Mouse (Mus musculus) embryonic fibroblast, embryonic 13.5 days (primary cell): ENCODE measurements around the gene Lmna. TPM values are rescaled to one million over a fixed set of nuclear protein-coding genes. Genes with fewer than 3 reads are reported as not detected.

ENCODE experiments used
- H3K27ac ChIP-seq: 2 replicates; pipeline ENCODE4 v1.5.1; 2012; ENCODE audit warnings: low read length, control low read depth, inconsistent platforms; ENCODE audit not compliant: insufficient read depth
- H3K4me1 ChIP-seq: 2 replicates; pipeline ENCODE4 v1.6.1; 2011; ENCODE audit warnings: low read length; ENCODE audit not compliant: control insufficient read depth, insufficient read depth
- H3K4me3 ChIP-seq: 2 replicates; pipeline ENCODE4 v1.5.1; 2011; ENCODE audit warnings: mild to moderate bottlenecking, control low read depth, low read length; ENCODE audit not compliant: insufficient read depth
- CTCF ChIP-seq: IDR thresholded peaks from 2 replicates; pipeline ENCODE4 v1.5.1; 2011; ENCODE audit warnings: mild to moderate bottlenecking, control low read depth, low read length, moderate library complexity, borderline replicate concordance; ENCODE audit not compliant: insufficient read depth
- POLR2A ChIP-seq: IDR thresholded peaks from 2 replicates; pipeline ENCODE4 v1.6.1; 2011; ENCODE audit warnings: low read depth, mild to moderate bottlenecking, control low read depth, low read length, moderate library complexity
- polyA plus RNA-seq: library from polyadenylated mRNA; stranded (reverse); fragments of >200 nt; gene quantifications from 2 replicates; pipeline ENCODE4 v1.2.4, GENCODE M21; 2011; ENCODE audit warnings: low read depth; ENCODE audit not compliant: missing spikeins, insufficient read length

Gene Lmna
- polyA plus RNA-seq, 1 experiment, result 401 TPM

- Histone ChIP-seq H3K4me3 (no peak overlapping the region), H3K27ac (no peak overlapping the region), H3K4me1 (no peaks in the 10 kb centered on the region; the same call in 1 of the 2 replicates)
- TF ChIP-seq POLR2A, result no peak
- no peak for TF ChIP-seq CTCF
Observed at GRCm38 (mm10) chr3:88480679-88481078, 29.1 kb downstream of the Lmna start.

GRCm38 (mm10) chr3:88479828-88480227, 29.9 kb downstream of the Lmna start:
- no peak overlapping the region for H3K4me3 ChIP-seq
- H3K4me1 ChIP-seq, result no peaks in the 10 kb centered on the region; the same call in 1 of the 2 replicates
- TF ChIP-seq CTCF (no peak), POLR2A (no peak)
- no peak overlapping the region for H3K27ac ChIP-seq

GRCm38 (mm10) chr3:88479163-88479562, 30.6 kb downstream of the Lmna start:
- Histone ChIP-seq H3K4me3 (no peak overlapping the region), H3K27ac (no peak overlapping the region), H3K4me1 (no peaks in the 10 kb centered on the region)
- TF ChIP-seq POLR2A (no peak), CTCF (no peak)

- H3K4me3 ChIP-seq, result no peak overlapping the region
- H3K4me1 ChIP-seq, result no peaks in the 10 kb centered on the region
- TF ChIP-seq CTCF, result peak; percentile 79
- no peak for TF ChIP-seq POLR2A
- no peak overlapping the region for H3K27ac ChIP-seq
Observed at GRCm38 (mm10) chr3:88477735-88478134, 32.0 kb downstream of the Lmna start.

- H3K4me1 ChIP-seq, result no peaks in the 10 kb centered on the region
- no peak overlapping the region for H3K4me3 ChIP-seq
- no peak for TF ChIP-seq POLR2A
- TF ChIP-seq CTCF, result no peak
- no peak overlapping the region for H3K27ac ChIP-seq
Observed at GRCm38 (mm10) chr3:88476403-88476802, 33.4 kb downstream of the Lmna start.

- Histone ChIP-seq H3K27ac (no peak overlapping the region), H3K4me3 (no peak overlapping the region), H3K4me1 (no peaks in the 10 kb centered on the region)
- no peak for TF ChIP-seq CTCF
- TF ChIP-seq POLR2A, result no peak
Observed at GRCm38 (mm10) chr3:88473571-88473970, 36.2 kb downstream of the Lmna start.

DNA sequence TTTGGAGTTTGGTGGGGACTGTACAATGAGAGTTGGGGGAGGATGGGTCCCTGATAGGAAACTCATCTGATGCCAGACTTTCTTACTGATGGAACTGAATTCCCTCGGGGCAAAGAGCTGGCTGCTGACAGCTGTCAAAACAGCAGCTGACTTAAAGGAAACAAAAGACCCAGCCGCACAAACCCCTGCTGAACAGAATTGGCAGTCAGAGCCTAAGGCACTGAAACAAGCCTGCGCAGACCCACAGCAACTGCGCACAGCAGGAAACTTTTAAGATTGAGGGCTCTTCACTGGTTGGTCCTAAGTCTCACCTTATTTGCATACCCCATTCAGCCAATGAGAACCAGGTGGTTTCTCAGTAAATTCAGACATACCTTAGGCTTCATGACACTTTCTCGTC, 36.7 kb downstream of the Lmna start:
- TF ChIP-seq POLR2A, result no peak
- no peak for TF ChIP-seq CTCF
- Histone ChIP-seq H3K4me1 (peaks cover under 1% of the 10 kb centered on the region; the same call in 1 of the 2 replicates), H3K27ac (no peak overlapping the region), H3K4me3 (no peak overlapping the region)

DNA sequence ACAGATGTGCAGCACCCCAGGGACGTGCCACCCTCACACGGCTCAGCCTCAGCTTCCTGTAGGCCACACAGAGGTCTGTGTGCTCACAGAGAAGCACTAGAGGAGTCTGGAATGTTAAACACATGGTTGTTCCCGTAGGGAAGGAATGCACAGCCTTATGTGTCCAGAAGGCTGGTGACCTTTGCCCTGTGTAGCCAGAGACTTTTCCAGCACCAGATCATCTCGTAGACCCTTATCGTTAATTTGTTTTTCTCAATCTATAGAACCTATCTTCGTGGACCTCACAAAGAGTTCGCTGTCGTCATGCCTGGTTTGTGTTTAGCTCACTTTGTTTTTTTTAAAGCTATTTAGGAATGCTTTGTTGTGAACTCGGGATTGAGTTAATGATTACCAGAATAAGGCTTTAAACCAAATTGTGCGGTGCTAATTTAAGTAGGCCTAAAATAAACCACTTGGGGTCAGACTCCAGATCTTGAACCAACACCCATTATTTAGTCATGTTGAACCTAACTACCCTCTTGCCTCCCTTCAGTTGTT, 38.7 kb downstream of the Lmna start:
- Histone ChIP-seq H3K27ac (no peak overlapping the region), H3K4me3 (no peak overlapping the region), H3K4me1 (peaks cover 3% of the 10 kb centered on the region; the same call in 1 of the 2 replicates)
- TF ChIP-seq POLR2A, result no peak
- TF ChIP-seq CTCF, result no peak

GRCm38 (mm10) chr3:88469466-88469865, 40.3 kb downstream of the Lmna start:
- Histone ChIP-seq H3K27ac (no peak overlapping the region), H3K4me3 (no peak overlapping the region), H3K4me1 (peaks cover 6% of the 10 kb centered on the region)
- TF ChIP-seq POLR2A, result no peak
- no peak for TF ChIP-seq CTCF

- Histone ChIP-seq H3K27ac (no peak overlapping the region), H3K4me1 (peaks cover 8% of the 10 kb centered on the region), H3K4me3 (no peak overlapping the region)
- no peak for TF ChIP-seq POLR2A
- TF ChIP-seq CTCF, result peak; percentile 83
Observed at GRCm38 (mm10) chr3:88467116-88467824, 42.5 kb downstream of the Lmna start.

- no peak overlapping the region for H3K4me3 ChIP-seq
- TF ChIP-seq POLR2A (no peak), CTCF (no peak)
Observed at GRCm38 (mm10) chr3:88465127-88465526, 44.6 kb downstream of the Lmna start.

More at GRCm38 (mm10) chr3:88465127-88465526, 44.6 kb downstream of the Lmna start:
- H3K4me1 ChIP-seq, result peaks cover 8% of the 10 kb centered on the region
- no peak overlapping the region for H3K27ac ChIP-seq
